Mouse (Mus musculus): ENCODE results near the gene Prrc2b. TPM values are rescaled to one million over a fixed set of nuclear protein-coding genes. Genes with fewer than 3 reads are reported as not detected.

Gene Prrc2b
- polyA plus RNA-seq, 1 experiment, result 44.5 TPM

DNA sequence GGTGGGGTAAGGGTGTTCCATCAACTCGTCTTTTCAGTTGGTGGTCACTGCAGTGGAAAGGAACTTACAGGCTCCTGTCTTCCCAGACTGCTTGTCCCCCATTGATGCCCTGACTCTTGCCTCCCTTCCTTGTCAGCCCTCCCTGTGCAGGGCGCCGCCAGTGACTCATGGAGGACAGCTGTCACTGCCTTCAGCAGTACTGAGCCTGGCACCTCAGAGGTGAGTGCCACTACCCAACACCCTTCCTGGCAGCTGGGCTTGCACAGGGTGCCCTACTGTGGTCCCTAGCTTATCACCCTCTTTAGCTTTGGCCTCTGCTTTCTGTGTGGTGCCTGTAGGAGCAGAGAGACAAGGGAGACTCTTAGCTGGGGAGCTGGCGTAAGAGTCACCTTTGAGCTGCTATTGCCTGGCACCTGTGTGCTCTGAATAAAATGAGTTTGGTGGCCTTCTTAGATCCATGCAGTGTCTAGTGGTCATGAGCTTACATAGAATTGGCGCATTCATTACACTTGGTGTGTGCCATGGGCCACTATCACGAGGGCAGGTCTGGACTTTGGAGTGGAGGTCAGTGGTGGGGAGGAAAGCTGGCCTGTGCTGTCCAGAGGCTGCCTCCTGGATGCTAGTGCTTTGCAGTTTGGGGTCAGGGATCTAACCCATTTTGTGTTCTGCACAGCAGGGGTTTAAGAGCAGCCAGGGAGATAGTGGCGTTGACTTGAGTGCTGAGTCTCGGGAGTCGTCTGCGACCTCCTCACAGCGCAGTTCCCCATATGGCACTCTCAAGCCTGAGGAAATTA is 67.9 kb downstream of the Prrc2b start:
- TF ChIP-seq POLR2A (IDR thresholded peaks at IDR 0.05; ENCODE audit: borderline replicate concordance, control insufficient read depth, low read depth, low read length) (no peak), CTCF (IDR thresholded peaks at IDR 0.05; ENCODE audit: control insufficient read depth, insufficient read depth, low read length) (no peak)
- Histone ChIP-seq H3K4me3 (replicated peaks; ENCODE audit: control insufficient read depth, low read depth, low read length) (no peak overlapping the region), H3K4me1 (ENCODE audit: control insufficient read depth, insufficient read depth, low read length) (peaks cover 2% of the 10 kb centered on the region; the same call in 1 of the 2 replicates), H3K27ac (ENCODE audit: control insufficient read depth, insufficient read depth, low read depth, low read length, poor library complexity) (no peak overlapping the region)
- 92% methylated on average over 11 of the region's 11 CpGs for WGBS

- no peak for TF ChIP-seq CTCF (IDR thresholded peaks at IDR 0.05; ENCODE audit: control insufficient read depth, insufficient read depth, low read length)
- TF ChIP-seq POLR2A (IDR thresholded peaks at IDR 0.05; ENCODE audit: borderline replicate concordance, control insufficient read depth, low read depth, low read length), result no peak
- peaks cover 2% of the 10 kb centered on the region; the same call in 1 of the 2 replicates for H3K4me1 ChIP-seq (ENCODE audit: control insufficient read depth, insufficient read depth, low read length)
- H3K4me3 ChIP-seq (replicated peaks; ENCODE audit: control insufficient read depth, low read depth, low read length), result no peak overlapping the region
- H3K27ac ChIP-seq (ENCODE audit: control insufficient read depth, insufficient read depth, low read depth, low read length, poor library complexity), result no peak overlapping the region
- 92% methylated on average over 14 of the region's 14 CpGs for WGBS
Measured at GRCm38 (mm10) chr2:32219501-32219900, 68.6 kb downstream of the Prrc2b start.

DNA sequence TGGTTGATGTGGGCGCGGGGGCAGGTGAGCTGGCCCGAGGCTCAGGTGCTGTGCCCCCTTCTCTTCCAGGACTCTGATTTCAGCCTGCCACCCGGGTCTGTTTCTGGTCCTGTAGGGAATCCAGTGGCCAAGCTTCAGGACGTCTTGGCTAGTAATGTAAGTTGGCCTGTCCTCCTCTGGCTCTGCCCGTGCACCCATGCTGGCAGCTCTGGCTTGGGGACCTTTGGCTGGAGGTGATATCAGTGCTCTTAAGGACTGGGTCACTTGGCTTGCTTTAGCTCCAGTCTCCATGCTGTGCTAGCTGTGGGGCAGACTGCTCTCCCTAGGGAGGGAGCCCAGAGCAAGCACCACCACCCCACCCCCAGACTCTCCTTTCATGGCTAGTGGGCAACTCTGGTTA is 69.1 kb downstream of the Prrc2b start:
- TF ChIP-seq POLR2A (IDR thresholded peaks at IDR 0.05; ENCODE audit: borderline replicate concordance, control insufficient read depth, low read depth, low read length) (no peak), CTCF (IDR thresholded peaks at IDR 0.05; ENCODE audit: control insufficient read depth, insufficient read depth, low read length) (no peak)
- WGBS, result 89% methylated on average over 6 of the region's 6 CpGs
- H3K4me3 ChIP-seq (replicated peaks; ENCODE audit: control insufficient read depth, low read depth, low read length), result no peak overlapping the region
- no peak overlapping the region for H3K27ac ChIP-seq (ENCODE audit: control insufficient read depth, insufficient read depth, low read depth, low read length, poor library complexity)
- peaks cover 2% of the 10 kb centered on the region; the same call in 1 of the 2 replicates for H3K4me1 ChIP-seq (ENCODE audit: control insufficient read depth, insufficient read depth, low read length)

GRCm38 (mm10) chr2:32220969-32221368 is 70.1 kb downstream of the Prrc2b start:
- 91% methylated on average over 10 of the region's 10 CpGs for WGBS
- Histone ChIP-seq H3K4me3 (replicated peaks; ENCODE audit: control insufficient read depth, low read depth, low read length) (no peak overlapping the region), H3K27ac (ENCODE audit: control insufficient read depth, insufficient read depth, low read depth, low read length, poor library complexity) (no peak overlapping the region; the same call in 1 of the 2 replicates), H3K4me1 (ENCODE audit: control insufficient read depth, insufficient read depth, low read length) (peaks cover 2% of the 10 kb centered on the region; the same call in 1 of the 2 replicates)
- TF ChIP-seq CTCF (IDR thresholded peaks at IDR 0.05; ENCODE audit: control insufficient read depth, insufficient read depth, low read length), result no peak
- TF ChIP-seq POLR2A (IDR thresholded peaks at IDR 0.05; ENCODE audit: borderline replicate concordance, control insufficient read depth, low read depth, low read length), result no peak

GRCm38 (mm10) chr2:32221577-32221976 is 70.7 kb downstream of the Prrc2b start:
- Histone ChIP-seq H3K27ac (ENCODE audit: control insufficient read depth, insufficient read depth, low read depth, low read length, poor library complexity) (no peak overlapping the region; the same call in 1 of the 2 replicates), H3K4me1 (ENCODE audit: control insufficient read depth, insufficient read depth, low read length) (peaks cover 2% of the 10 kb centered on the region; the same call in 1 of the 2 replicates), H3K4me3 (replicated peaks; ENCODE audit: control insufficient read depth, low read depth, low read length) (no peak overlapping the region)
- 85% methylated on average over 7 of the region's 7 CpGs for WGBS
- no peak for TF ChIP-seq CTCF (IDR thresholded peaks at IDR 0.05; ENCODE audit: control insufficient read depth, insufficient read depth, low read length)
- TF ChIP-seq POLR2A (IDR thresholded peaks at IDR 0.05; ENCODE audit: borderline replicate concordance, control insufficient read depth, low read depth, low read length), result no peak

GRCm38 (mm10) chr2:32222057-32222456 is 71.2 kb downstream of the Prrc2b start:
- peaks cover 2% of the 10 kb centered on the region; the same call in 1 of the 2 replicates for H3K4me1 ChIP-seq (ENCODE audit: control insufficient read depth, insufficient read depth, low read length)
- TF ChIP-seq CTCF (IDR thresholded peaks at IDR 0.05; ENCODE audit: control insufficient read depth, insufficient read depth, low read length) (no peak), POLR2A (IDR thresholded peaks at IDR 0.05; ENCODE audit: borderline replicate concordance, control insufficient read depth, low read depth, low read length) (no peak)
- H3K27ac ChIP-seq (ENCODE audit: control insufficient read depth, insufficient read depth, low read depth, low read length, poor library complexity), result no peak overlapping the region; the same call in 1 of the 2 replicates
- 59% methylated on average over 10 of the region's 10 CpGs for WGBS
- H3K4me3 ChIP-seq (replicated peaks; ENCODE audit: control insufficient read depth, low read depth, low read length), result no peak overlapping the region

DNA sequence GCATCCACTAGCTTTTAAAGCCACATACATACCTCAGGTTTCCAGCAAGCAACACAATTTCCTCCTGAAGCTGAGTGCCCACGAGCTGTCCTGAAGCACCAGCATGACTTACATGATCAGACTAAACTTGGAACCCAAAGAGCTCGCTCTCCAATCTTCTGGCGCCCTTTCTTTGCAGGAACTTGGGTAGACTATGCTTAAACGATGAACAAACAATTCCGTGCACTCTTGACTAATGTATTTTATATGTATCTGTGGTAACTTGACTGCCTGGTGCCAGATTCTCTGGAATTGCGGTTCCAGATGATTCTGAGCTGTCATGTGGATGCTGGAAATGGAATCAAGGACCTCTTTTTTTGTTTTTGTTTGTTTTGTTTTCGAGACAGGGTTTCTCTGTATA is 84.6 kb downstream of the Prrc2b start:
- H3K4me1 ChIP-seq (ENCODE audit: control insufficient read depth, insufficient read depth, low read length), result no peaks in the 10 kb centered on the region
- TF ChIP-seq CTCF (IDR thresholded peaks at IDR 0.05; ENCODE audit: control insufficient read depth, insufficient read depth, low read length), result no peak
- no peak for TF ChIP-seq POLR2A (IDR thresholded peaks at IDR 0.05; ENCODE audit: borderline replicate concordance, control insufficient read depth, low read depth, low read length)
- no peak overlapping the region for H3K27ac ChIP-seq (ENCODE audit: control insufficient read depth, insufficient read depth, low read depth, low read length, poor library complexity)
- no peak overlapping the region for H3K4me3 ChIP-seq (replicated peaks; ENCODE audit: control insufficient read depth, low read depth, low read length)
- WGBS, result 24% methylated on average over 7 of the region's 7 CpGs

DNA sequence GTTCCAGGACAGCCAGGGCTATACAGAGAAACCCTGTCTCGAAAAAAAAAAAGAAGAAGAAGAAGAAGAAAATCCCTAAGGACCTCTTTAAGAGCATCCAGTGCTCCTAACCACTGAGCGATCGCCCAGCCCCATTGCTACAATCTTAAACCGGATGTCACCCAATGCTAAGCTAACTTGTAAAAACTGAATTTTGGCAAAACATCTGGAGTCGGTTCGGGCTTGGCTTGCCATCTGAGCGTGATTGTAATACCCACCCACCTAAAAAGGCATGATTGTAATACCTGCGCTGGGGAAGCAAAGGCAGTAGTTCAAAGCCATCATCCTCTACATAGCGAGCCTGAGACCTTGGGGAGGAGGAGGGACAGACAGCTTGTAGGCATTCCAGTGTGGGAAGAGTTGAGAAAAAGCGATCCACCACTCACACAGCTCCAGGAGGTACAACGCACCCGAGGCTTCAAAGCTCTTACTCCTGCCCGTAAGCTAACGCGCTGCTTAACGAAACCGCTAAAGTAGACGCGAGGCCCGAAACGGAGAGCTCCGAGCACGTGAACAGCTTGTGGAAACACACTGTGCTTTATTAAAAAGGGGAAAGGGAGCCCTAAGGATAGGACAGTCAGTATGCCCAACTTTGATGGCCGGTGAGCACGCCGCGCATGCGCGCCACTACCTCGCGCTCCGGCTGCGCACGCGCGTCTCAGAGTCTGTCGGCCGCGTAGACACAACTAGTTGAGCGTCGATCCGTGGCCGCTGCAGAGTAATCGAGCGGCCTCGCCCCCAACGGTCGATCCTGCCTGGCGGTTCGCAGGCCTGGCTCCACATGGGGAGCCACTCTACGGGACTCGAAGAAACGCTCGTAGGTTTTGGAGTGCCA is 85.2 kb downstream of the Prrc2b start, which contains the start of gene Pomt1:
TSS of gene Pomt1 (plus strand) at position 705 of the 874 bp plus-strand sequence.
- WGBS, result under 1% methylated on average over 54 of the region's 54 CpGs
- Histone ChIP-seq H3K4me3 (replicated peaks; ENCODE audit: control insufficient read depth, low read depth, low read length) (peak within 1 kb of the TSS; percentile 82), H3K27ac (ENCODE audit: control insufficient read depth, insufficient read depth, low read depth, low read length, poor library complexity) (peak within 1 kb of the TSS; percentile 66), H3K4me1 (ENCODE audit: control insufficient read depth, insufficient read depth, low read length) (no peaks in the 10 kb centered on the region)
- TF ChIP-seq POLR2A (IDR thresholded peaks at IDR 0.05; ENCODE audit: borderline replicate concordance, control insufficient read depth, low read depth, low read length) (peak; percentile 89; the same call in 1 of the 2 replicates), CTCF (IDR thresholded peaks at IDR 0.05; ENCODE audit: control insufficient read depth, insufficient read depth, low read length) (no peak; the same call in 1 of the 2 replicates)
